ENCODE assay signal across 9 mouse cellular contexts in genomic region chr9:46388677-46389676, GRCm38 (mm10).
DNase-seq lines count a peak whose midpoint lies in the region; ATAC-seq lines count a peak whose summit lies in the region.
"Had no signal": no experiment of that assay in that cellular context is flagged by ENCODE, and none has a peak within 500 bp of the region (broad histone marks: within the 10 kb centered on the region; RNA-seq: fewer than 3 reads in every experiment).

No protein-coding gene starts in this region.

- peak; percentile 28; the same call in 1 of the 2 replicates for ATAC-seq in heart, embryonic 16.5 days (replicated peaks; ENCODE audit: extremely low read depth, insufficient read depth, low FRiP score)
- peak; percentile 42; the same call in 1 of the 2 replicates for ATAC-seq in intestine, embryonic 15.5 days
- ATAC-seq in midbrain, embryonic 16.5 days: peak; percentile 91

- no peak for DNase-seq in heart, postnatal 36 days
- peak; percentile 67 for DNase-seq in embryonic facial prominence, embryonic 10.5 days (ENCODE audit: low spot score)
- DNase-seq in spleen, postnatal 10 days (ENCODE audit: low spot score in 2 of 2): no peak
- no peak for DNase-seq in cerebellum, adult 9-11 months
- no peak for DNase-seq in ovary, adult 18-20 months (ENCODE audit: low spot score)

- peaks cover 24% of the 10 kb centered on the region for H3K27me3 ChIP-seq in heart, embryonic 16.5 days (ENCODE audit: control insufficient read depth, insufficient read depth, low read length)
- peaks cover 46% of the 10 kb centered on the region for H3K27me3 ChIP-seq in embryonic facial prominence, embryonic 10.5 days (replicated peaks; ENCODE audit: low read depth, poor library complexity, severe bottlenecking)
- no peaks in the 10 kb centered on the region for H3K27me3 ChIP-seq in intestine, embryonic 15.5 days (replicated peaks)
- H3K27me3 ChIP-seq in midbrain, embryonic 16.5 days (ENCODE audit: control insufficient read depth, insufficient read depth, low read depth, low read length): no peaks in the 10 kb centered on the region

- 33% methylated on average over 17 of the region's 17 CpGs for WGBS in heart, embryonic 16.5 days
- WGBS in embryonic facial prominence, embryonic 10.5 days: 27% methylated on average over 17 of the region's 17 CpGs
- WGBS in intestine, embryonic 15.5 days: 36% methylated on average over 17 of the region's 17 CpGs
- WGBS in midbrain, embryonic 16.5 days: 17% methylated on average over 17 of the region's 17 CpGs

- H3K4me2 ChIP-seq in heart, embryonic 16.5 days (ENCODE audit: low read depth, low read length): peak overlapping the region; percentile 55
- peak overlapping the region; percentile 64 for H3K4me2 ChIP-seq in intestine, embryonic 15.5 days (replicated peaks)
- peak overlapping the region; percentile 71 for H3K4me2 ChIP-seq in midbrain, embryonic 16.5 days (ENCODE audit: low read length)

- peak overlapping the region; percentile 36 for H3K4me3 ChIP-seq in heart, embryonic 16.5 days (ENCODE audit: low read length)
- H3K4me3 ChIP-seq in embryonic facial prominence, embryonic 10.5 days: peak overlapping the region; percentile 60
- H3K4me3 ChIP-seq in intestine, embryonic 15.5 days (replicated peaks): peak overlapping the region; percentile 36
- peak overlapping the region; percentile 41 for H3K4me3 ChIP-seq in midbrain, embryonic 16.5 days (ENCODE audit: low read depth, low read length)

- no peaks in the 10 kb centered on the region for H3K4me1 ChIP-seq in heart, embryonic 16.5 days (ENCODE audit: control insufficient read depth, insufficient read depth, low read length)
- H3K4me1 ChIP-seq in embryonic facial prominence, embryonic 10.5 days: peaks cover 27% of the 10 kb centered on the region
- H3K4me1 ChIP-seq in intestine, embryonic 15.5 days (replicated peaks): peaks cover 12% of the 10 kb centered on the region
- peaks cover 27% of the 10 kb centered on the region for H3K4me1 ChIP-seq in midbrain, embryonic 16.5 days (ENCODE audit: control insufficient read depth, insufficient read depth, low read length)

- no peaks in the 10 kb centered on the region for H3K36me3 ChIP-seq in heart, embryonic 16.5 days (ENCODE audit: control insufficient read depth, insufficient read depth)
- H3K36me3 ChIP-seq in embryonic facial prominence, embryonic 10.5 days (replicated peaks): no peaks in the 10 kb centered on the region
- no peaks in the 10 kb centered on the region for H3K36me3 ChIP-seq in intestine, embryonic 15.5 days
- H3K36me3 ChIP-seq in midbrain, embryonic 16.5 days (ENCODE audit: control insufficient read depth, insufficient read depth, low read length): no peaks in the 10 kb centered on the region
- H3K36me3 ChIP-seq: G1E had no signal

- no peak overlapping the region for H3K9ac ChIP-seq in heart, embryonic 16.5 days (ENCODE audit: low read length)
- H3K9ac ChIP-seq in intestine, embryonic 15.5 days: peak overlapping the region; percentile 5; the same call in 1 of the 2 replicates
- H3K9ac ChIP-seq in midbrain, embryonic 16.5 days (ENCODE audit: low read depth, low read length): peak overlapping the region; percentile 77

- peaks cover 7% of the 10 kb centered on the region; the same call in 1 of the 2 replicates for H3K9me3 ChIP-seq in heart, embryonic 16.5 days (replicated peaks; ENCODE audit: control insufficient read depth, low read length)
- peaks cover 6% of the 10 kb centered on the region; the same call in 1 of the 2 replicates for H3K9me3 ChIP-seq in embryonic facial prominence, embryonic 10.5 days
- no peaks in the 10 kb centered on the region for H3K9me3 ChIP-seq in intestine, embryonic 15.5 days
- no peaks in the 10 kb centered on the region for H3K9me3 ChIP-seq in midbrain, embryonic 16.5 days (replicated peaks; ENCODE audit: control insufficient read depth, low read length, poor library complexity, severe bottlenecking)

- H3K27ac ChIP-seq in heart, embryonic 16.5 days (ENCODE audit: low read length): no peak overlapping the region
- peak overlapping the region; percentile 87 for H3K27ac ChIP-seq in embryonic facial prominence, embryonic 10.5 days (replicated peaks)
- no peak overlapping the region for H3K27ac ChIP-seq in intestine, embryonic 15.5 days
- H3K27ac ChIP-seq in midbrain, embryonic 16.5 days (ENCODE audit: low read length): peak overlapping the region; percentile 94

- intact Hi-C loops in heart, postnatal 36 days (cut with DNase I): no loop called here

Comparison
In these comparisons a context has a peak if more than half of its experiments do, and no peak if none do; other contexts are left out.
1. ATAC-seq: peak in every context shown above with its lines; median percentile 91 in midbrain, embryonic 16.5 days; 42 in intestine, embryonic 15.5 days; 28 in heart, embryonic 16.5 days.
2. H3K27ac ChIP-seq: peak in embryonic facial prominence, embryonic 10.5 days (single experiment) and midbrain, embryonic 16.5 days (single experiment); none in heart, embryonic 16.5 days (single experiment) and intestine, embryonic 15.5 days (single experiment).
3. Peak in every context shown above with its lines, with median percentiles within 50 percentile points of each other: H3K4me2 ChIP-seq and H3K4me3 ChIP-seq.